Mouse (Mus musculus) heart, embryonic 16.5 days (tissue): ENCODE results near the gene Tmem231. TPM values are rescaled to one million over a fixed set of nuclear protein-coding genes. Genes with fewer than 3 reads are reported as not detected.
"Not testable (repeated sequence)": the region's sequence is repeated elsewhere in the genome, so short reads cannot be mapped to it uniquely, and the experiment has no call there.

ENCODE experiments used
- ATAC-seq: fragments of 200-750 bp; cut with Nextera tagmentation; replicated peaks from 2 replicates; pipeline ENCODE4 v1.8.0; 2017; ENCODE audit warnings: moderate number of reproducible peaks; ENCODE audit not compliant: insufficient read depth, low FRiP score; ENCODE audit errors: extremely low read depth
- H3K27ac ChIP-seq: fragments of 300-500 bp; sonication (generic); 2 replicates; pipeline ENCODE4 v1.5.1; 2014; ENCODE audit warnings: mild to moderate bottlenecking, low read length, control low read depth, moderate library complexity
- H3K27me3 ChIP-seq: fragments of 300-500 bp; sonication (generic); 2 replicates; pipeline ENCODE4 v1.6.1; 2014; ENCODE audit warnings: low read length, mixed read lengths; ENCODE audit not compliant: control insufficient read depth, insufficient read depth
- H3K36me3 ChIP-seq: fragments of 300-500 bp; sonication (generic); 2 replicates; pipeline ENCODE4 v1.6.1; 2014; ENCODE audit not compliant: control insufficient read depth, insufficient read depth
- H3K4me1 ChIP-seq: fragments of 300-500 bp; sonication (generic); 2 replicates; pipeline ENCODE4 v1.6.1; 2014; ENCODE audit warnings: low read length, mixed read lengths; ENCODE audit not compliant: control insufficient read depth, insufficient read depth
- H3K4me2 ChIP-seq: fragments of 300-500 bp; sonication (generic); 2 replicates; pipeline ENCODE4 v1.6.1; 2014; ENCODE audit warnings: low read depth, mild to moderate bottlenecking, control low read depth, low read length
- H3K4me3 ChIP-seq: fragments of 300-500 bp; sonication (generic); 2 replicates; pipeline ENCODE4 v1.5.1; 2014; ENCODE audit warnings: mild to moderate bottlenecking, control low read depth, low read length
- H3K9ac ChIP-seq: fragments of 300-500 bp; sonication (generic); 2 replicates; pipeline ENCODE4 v1.6.1; 2014; ENCODE audit warnings: low read length, control low read depth
- H3K9me3 ChIP-seq: fragments of 300-500 bp; sonication (generic); replicated peaks from 2 replicates; pipeline ENCODE4 v1.6.1; 2016; ENCODE audit warnings: low read length; ENCODE audit not compliant: control insufficient read depth
- WGBS: fragments of 180-500 bp; shearing (Covaris S2); extraction: QIAGEN DNeasy Blood & Tissue Kit; methylation state at CpG from one replicate; pipeline ENCODE4 v1.1.7; 2014; 5-methylcytosine and 5-hydroxymethylcytosine counted together
- polyA plus RNA-seq: library from polyadenylated mRNA; unstranded; fragments of >200 nt; fragmentation: Nextera tagmentation; extraction: Ambion mirVana; gene quantifications from 2 replicates; pipeline ENCODE4 v1.2.1, GENCODE M21; 2015

Gene Tmem231
- polyA plus RNA-seq, 1 experiment from 2014 or later: 4.4 TPM

DNA sequence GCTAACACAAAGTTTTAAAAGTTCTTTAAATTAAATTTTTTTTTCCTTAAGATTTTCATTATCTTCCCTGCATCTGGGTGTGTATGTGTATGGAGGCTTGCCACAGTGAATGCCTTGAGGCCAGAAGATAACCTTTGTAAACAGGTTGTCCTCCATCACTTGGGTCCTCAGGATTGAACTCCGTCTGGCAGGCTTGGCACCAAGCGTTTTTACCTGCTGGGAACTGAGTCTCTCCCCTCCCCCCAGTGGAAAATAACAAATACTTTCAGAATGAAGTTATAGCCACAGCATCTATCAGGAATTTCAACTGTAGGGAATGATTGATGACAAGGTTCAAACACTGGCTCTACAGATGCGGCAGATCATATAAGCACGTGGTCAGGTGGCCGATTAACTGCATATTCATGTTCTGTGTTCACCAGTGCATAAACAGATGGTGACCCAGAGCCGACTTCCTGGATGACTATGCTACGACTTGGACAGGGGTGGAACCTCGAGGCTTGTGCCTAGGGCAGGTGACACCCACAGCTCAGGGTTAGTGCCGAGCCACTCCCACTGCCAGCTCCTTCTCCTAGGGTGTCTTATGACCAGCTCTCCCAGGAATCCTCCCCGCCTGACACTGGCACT is 5.9 kb upstream of the Tmem231 start:
- peak overlapping the region; percentile 89 for H3K27ac ChIP-seq
- 7% methylated on average over 10 of the region's 10 CpGs for WGBS
- no peaks in the 10 kb centered on the region for H3K9me3 ChIP-seq
- peak overlapping the region; percentile 93 for H3K9ac ChIP-seq
- H3K27me3 ChIP-seq: no peaks in the 10 kb centered on the region
- peak; percentile 52 for ATAC-seq
- peak overlapping the region; percentile 99 for H3K4me3 ChIP-seq
- peak overlapping the region; percentile 94 for H3K4me2 ChIP-seq
- H3K4me1 ChIP-seq: peaks cover 14% of the 10 kb centered on the region
- peaks cover 8% of the 10 kb centered on the region for H3K36me3 ChIP-seq

DNA sequence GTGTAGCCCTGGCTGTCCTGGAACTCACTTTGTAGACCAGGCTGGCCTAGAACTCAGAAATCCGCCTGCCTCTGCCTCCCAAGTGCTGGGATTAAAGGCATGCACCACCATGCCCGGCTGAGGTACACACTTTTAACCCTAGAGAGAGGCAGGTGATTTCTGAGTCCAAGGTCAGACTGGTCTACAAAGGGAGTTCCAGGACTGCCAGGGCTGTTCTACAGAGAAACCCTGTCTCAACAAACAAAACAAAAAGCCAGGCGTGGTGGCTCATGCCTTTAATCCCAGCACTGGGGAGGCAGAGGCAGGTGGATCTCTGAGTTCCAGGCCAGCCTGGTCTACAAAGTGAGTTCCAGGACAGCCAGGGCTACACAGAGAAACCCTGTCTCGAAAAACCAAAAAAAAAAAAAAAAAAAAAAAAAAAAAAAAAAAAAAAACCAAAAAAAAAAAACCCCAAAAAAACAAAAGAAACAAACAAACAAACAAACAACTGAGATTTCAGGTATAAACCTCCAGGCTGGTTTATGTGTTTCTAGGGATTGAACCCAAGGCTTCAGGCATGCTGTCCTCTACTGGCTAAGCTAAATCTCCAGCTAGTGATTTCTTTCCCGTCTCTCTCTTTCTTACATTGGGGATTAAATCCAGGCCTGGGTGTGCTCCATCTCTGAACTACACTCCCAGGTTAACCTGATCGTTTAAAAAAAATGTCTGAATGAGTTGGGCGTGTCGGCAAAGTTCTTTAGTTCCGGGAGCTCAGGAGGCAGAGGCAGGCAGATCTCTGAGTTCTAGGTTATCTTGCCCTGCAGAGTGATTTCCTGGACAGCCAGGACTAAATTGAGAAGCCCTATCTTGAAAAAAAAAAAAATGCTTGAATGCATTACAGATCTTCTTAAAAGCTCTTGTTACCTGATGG is 4.7 kb upstream of the Tmem231 start:
- not testable (repeated sequence) for H3K36me3 ChIP-seq, ATAC-seq, H3K4me3 ChIP-seq, H3K9me3 ChIP-seq, H3K9ac ChIP-seq, H3K27me3 ChIP-seq, H3K27ac ChIP-seq, H3K4me2 ChIP-seq
- 87% methylated on average over 8 of the region's 9 CpGs for WGBS
- peaks cover 14% of the 10 kb centered on the region for H3K4me1 ChIP-seq

DNA sequence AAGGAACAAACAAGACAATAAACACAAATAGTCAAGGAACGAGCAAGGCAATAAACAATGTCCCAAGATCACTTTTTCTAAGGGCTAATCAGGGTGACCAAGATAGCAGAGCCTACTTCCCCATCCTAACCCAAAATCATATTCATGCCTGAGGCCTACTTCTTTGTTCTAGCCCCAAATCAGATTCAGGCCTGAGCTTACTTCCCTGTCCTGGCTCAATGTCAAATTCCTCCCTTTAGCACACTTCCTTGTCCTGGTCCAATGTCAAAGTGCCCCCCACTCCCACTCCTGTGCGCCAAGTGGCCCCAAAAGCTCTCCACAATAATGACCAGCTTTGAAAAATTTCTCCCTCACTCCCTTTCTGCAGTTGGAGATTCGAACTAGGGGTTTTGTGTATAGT is 3.5 kb upstream of the Tmem231 start:
- Histone ChIP-seq H3K9ac (no peak overlapping the region), H3K4me2 (no peak overlapping the region), H3K27ac (no peak overlapping the region), H3K36me3 (no peaks in the 10 kb centered on the region; the same call in 1 of the 2 replicates), H3K4me3 (no peak overlapping the region), H3K27me3 (no peaks in the 10 kb centered on the region), H3K9me3 (no peaks in the 10 kb centered on the region), H3K4me1 (peaks cover 14% of the 10 kb centered on the region)
- no peak for ATAC-seq
- WGBS: 73% methylated on average over 3 of the region's 3 CpGs

DNA sequence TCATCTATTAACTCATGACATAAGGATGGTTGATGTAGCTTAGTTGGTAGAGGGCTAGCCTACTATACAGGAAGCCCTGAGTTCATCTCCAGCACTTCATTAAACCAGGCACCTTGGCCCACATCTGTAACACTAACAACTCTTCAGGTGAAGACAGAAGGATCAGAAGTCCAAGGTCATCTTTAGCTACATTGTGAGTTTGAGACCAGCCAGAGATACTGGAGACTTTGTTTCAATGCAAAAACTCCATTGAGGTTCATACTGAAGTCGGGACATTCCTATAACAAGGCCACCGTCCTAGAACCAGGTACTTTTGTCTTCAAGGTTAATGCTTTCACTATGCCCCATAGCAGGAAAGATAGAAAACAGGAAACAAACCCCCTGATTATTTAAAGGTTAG is 520 bp upstream of the Tmem231 start:
- Histone ChIP-seq H3K4me3 (no peak overlapping the region), H3K4me2 (no peak overlapping the region)
- WGBS: 86% methylated on average over 2 of the region's 2 CpGs

DNA sequence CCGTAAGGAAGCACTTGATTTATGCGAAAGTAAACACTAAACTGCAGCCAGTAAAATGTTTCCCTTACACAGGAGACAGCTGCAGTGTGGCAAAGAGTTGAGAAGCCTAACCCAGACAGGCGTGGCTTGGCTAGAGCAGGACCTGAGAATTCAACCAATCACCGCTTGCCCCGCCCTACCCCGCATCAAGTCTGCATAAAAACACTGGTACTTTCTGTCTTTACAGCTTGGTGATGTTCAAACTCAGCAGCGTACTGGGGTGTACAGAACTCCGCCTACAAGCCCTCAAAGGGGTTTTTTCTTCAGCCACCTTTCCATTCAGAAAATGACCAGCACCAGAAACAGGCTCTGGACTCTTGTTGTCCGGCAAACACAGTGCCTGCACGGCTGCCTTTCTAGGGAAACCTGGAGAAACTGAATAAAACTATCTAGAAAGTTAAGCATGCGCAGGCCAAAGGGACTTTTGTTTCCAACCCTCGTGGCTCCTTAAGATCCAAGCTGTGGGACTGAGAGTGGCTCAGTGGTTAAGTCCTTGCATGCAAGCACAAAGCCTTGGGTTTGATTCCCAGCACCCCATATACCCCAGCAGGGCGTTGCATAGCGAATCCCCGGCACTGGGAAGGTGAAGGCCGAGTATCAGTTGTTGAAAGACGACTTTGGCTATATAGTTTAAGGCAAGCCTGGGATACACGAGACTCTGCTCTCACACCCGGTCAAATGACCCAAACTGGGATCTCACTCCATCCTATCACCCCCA is 923 bp downstream of the Tmem231 start:
- ATAC-seq: no peak

More for the DNA sequence above, 520 bp upstream of the Tmem231 start:
- H3K36me3 ChIP-seq: no peaks in the 10 kb centered on the region
- H3K9ac ChIP-seq: no peak overlapping the region
- no peaks in the 10 kb centered on the region; the same call in 1 of the 2 replicates for H3K4me1 ChIP-seq
- no peak overlapping the region for H3K27ac ChIP-seq
- no peak for ATAC-seq
- no peaks in the 10 kb centered on the region for H3K9me3 ChIP-seq
- no peaks in the 10 kb centered on the region for H3K27me3 ChIP-seq

DNA sequence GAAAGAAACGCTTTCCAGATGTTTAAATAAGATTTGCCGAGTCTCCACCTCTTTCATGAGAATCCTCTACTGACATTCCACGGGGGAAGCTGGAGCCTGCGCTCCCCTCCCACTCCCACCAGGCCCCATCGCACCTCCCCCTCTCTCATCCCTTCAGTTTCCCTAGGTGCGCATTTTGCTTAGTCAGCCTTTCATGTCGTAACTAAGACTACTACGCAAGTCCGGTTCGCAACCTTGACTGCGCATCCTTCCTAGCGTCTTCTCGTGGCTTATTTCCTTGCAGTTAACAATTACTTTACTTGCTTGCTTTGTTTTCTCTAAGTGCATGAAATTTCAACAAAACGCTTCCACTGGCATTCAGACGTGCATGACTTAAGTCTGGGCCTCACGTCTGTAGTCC is 2.0 kb downstream of the Tmem231 start:
- H3K9me3 ChIP-seq: no peaks in the 10 kb centered on the region
- H3K9ac ChIP-seq: no peak overlapping the region
- H3K27ac ChIP-seq: no peak overlapping the region
- H3K4me2 ChIP-seq: no peak overlapping the region
- H3K4me3 ChIP-seq: no peak overlapping the region
- no peaks in the 10 kb centered on the region for H3K27me3 ChIP-seq
- no peak for ATAC-seq
- H3K4me1 ChIP-seq: no peaks in the 10 kb centered on the region; the same call in 1 of the 2 replicates
- no peaks in the 10 kb centered on the region for H3K36me3 ChIP-seq
- 81% methylated on average over 16 of the region's 16 CpGs for WGBS

More for the DNA sequence above, 923 bp downstream of the Tmem231 start:
- Histone ChIP-seq H3K27ac (no peak overlapping the region), H3K4me1 (no peaks in the 10 kb centered on the region; the same call in 1 of the 2 replicates), H3K9ac (peak overlapping the region; percentile 72; the same call in 1 of the 2 replicates), H3K9me3 (no peaks in the 10 kb centered on the region), H3K4me2 (peak overlapping the region; percentile 82), H3K27me3 (no peaks in the 10 kb centered on the region), H3K36me3 (no peaks in the 10 kb centered on the region), H3K4me3 (peak overlapping the region; percentile 65)
- 34% methylated on average over 19 of the region's 19 CpGs for WGBS

DNA sequence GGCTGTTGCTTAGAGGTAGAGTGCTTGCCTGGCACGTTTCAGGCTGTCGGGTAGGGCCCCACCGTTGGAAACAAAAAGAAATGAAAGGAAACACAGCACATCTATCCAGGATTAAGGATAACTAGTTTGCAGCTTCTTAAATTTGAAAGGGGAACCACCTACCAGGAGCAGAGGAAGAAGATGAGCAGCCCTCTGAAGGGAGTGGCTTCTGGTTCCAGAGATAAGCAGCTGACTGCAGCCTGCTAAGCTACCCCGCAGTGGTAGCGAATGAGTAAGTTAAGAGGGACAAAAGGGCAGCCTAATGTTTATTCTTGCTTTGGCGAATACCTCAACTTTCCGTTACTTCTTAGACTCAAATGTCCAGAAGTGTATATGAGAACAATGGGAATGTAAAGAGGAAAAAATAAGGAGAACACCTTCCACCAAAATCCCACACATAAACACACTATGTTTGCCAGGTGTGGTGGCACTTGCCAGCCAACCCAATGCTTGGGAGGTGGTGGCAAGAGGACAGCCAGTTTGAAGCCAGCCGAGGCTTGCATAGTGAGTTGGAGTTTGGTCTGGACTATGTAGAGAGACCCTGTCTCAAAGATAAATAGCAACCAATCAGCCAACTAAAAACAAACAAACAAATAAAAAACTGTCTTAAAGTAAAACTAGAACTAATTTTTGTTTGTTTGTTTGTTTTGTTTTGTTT is 3.9 kb downstream of the Tmem231 start:
- Histone ChIP-seq H3K9me3 (no peaks in the 10 kb centered on the region), H3K9ac (no peak overlapping the region), H3K27ac (no peak overlapping the region), H3K36me3 (no peaks in the 10 kb centered on the region), H3K4me1 (peaks cover 2% of the 10 kb centered on the region; the same call in 1 of the 2 replicates), H3K27me3 (no peaks in the 10 kb centered on the region), H3K4me2 (no peak overlapping the region), H3K4me3 (no peak overlapping the region)
- ATAC-seq: no peak
- WGBS: 47% methylated on average over 8 of the region's 8 CpGs

DNA sequence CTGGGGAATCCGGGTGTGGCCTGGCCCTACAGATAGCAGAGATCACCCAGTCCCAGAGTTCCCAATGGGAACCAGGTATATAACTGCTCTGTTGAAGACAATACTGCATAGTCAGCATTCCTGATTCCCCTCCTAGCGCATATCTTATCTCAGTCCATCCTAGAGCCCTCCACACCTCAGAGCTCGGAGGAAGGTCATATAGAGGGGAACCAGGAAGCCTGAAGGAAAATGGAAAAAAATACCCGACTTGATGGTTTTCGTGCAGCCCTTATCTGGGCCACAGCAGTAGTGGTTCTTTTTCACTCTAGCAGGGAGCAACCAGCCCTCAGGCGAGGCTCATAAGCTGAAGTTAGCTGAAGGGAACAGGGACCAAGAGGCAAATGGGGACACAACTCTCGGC is 8.7 kb downstream of the Tmem231 start:
- no peak for ATAC-seq
- H3K27ac ChIP-seq: no peak overlapping the region

More for the DNA sequence above, 8.7 kb downstream of the Tmem231 start:
- Histone ChIP-seq H3K36me3 (no peaks in the 10 kb centered on the region), H3K4me2 (no peak overlapping the region), H3K4me3 (no peak overlapping the region), H3K4me1 (0 out of 2 replicates have a peak, but pooled peaks cover 2% of the 10 kb centered on the region), H3K27me3 (no peaks in the 10 kb centered on the region), H3K9me3 (no peaks in the 10 kb centered on the region), H3K9ac (no peak overlapping the region)
- 40% methylated on average over 7 of the region's 7 CpGs for WGBS
